ENCODE assay signal across 8 mouse cellular contexts in genomic region chr7:144582284-144582980, GRCm38 (mm10). TPM values are rescaled to one million over a fixed set of nuclear protein-coding genes. Genes with fewer than 3 reads are reported as not detected.
DNase-seq lines count a peak whose midpoint lies in the region; ATAC-seq and TF ChIP-seq lines count a peak whose summit lies in the region.

Gene Fadd, minus strand, starts transcription at chr7:144582463.

- H3K9ac ChIP-seq in hindbrain, embryonic 14.5 days: peak within 1 kb of the TSS; percentile 86

- CTCF ChIA-PET in Patski (lab: Charles Lee): interaction anchor here (0.7 to 1.5 kb wide), 8 partner anchors 14 to 217 kb away, joined by 3 to 4 read pairs (median 3); no protein-coding TSS in a partner anchor

- H3K27ac ChIP-seq in hindbrain, embryonic 14.5 days: peak within 1 kb of the TSS; percentile 89

- POLR2A ChIA-PET in Patski (lab: Charles Lee): interaction anchor here (0.6 to 1.7 kb wide), 7 partner anchors 14 to 113 kb away, joined by 3 to 5 read pairs (median 3); no protein-coding TSS in a partner anchor

- no peaks in the 10 kb centered on the region for H3K27me3 ChIP-seq in Patski
- H3K27me3 ChIP-seq in hindbrain, embryonic 14.5 days (ENCODE audit: control insufficient read depth, insufficient read depth, low read length): no peaks in the 10 kb centered on the region

- H3K4me2 ChIP-seq in hindbrain, embryonic 14.5 days (replicated peaks): peak within 1 kb of the TSS; percentile 61

- in situ Hi-C loops in Patski (cut with MboI; ENCODE audit: low pct_unique_long_range_greater_than_20kb): loop anchor here (5.0 kb wide), 4 partner anchors 60 to 360 kb away; partner anchors contain the start of genes Cttn and Fgf15

- H3K9me3 ChIP-seq in hindbrain, embryonic 14.5 days (ENCODE audit: control insufficient read depth, low read length): no peaks in the 10 kb centered on the region

- peaks cover 11% of the 10 kb centered on the region for H3K4me1 ChIP-seq in hindbrain, embryonic 14.5 days (replicated peaks; ENCODE audit: control insufficient read depth, insufficient read depth, low read length)

- 1% methylated on average over 34 of the region's 34 CpGs for WGBS in hindbrain, embryonic 14.5 days

- peak; percentile 52 for ATAC-seq in Patski
- peak; percentile 88 for ATAC-seq in hindbrain, embryonic 14.5 days (ENCODE audit: low FRiP score)

- H3K36me3 ChIP-seq in hindbrain, embryonic 14.5 days (replicated peaks; ENCODE audit: control insufficient read depth, insufficient read depth): peaks cover 18% of the 10 kb centered on the region

- TF ChIP-seq CTCF in Patski (IDR thresholded peaks at IDR 0.05): no peak

- DNase-seq in Patski (ENCODE audit: low read depth, low spot score): no peak
- peak; percentile 97 to 98 for DNase-seq in cerebellum, postnatal 14 days
- peak; percentile 89 to 93 for DNase-seq in frontal cortex, postnatal 25 days (ENCODE audit: low spot score in 2 of 2)
- DNase-seq in hindbrain, embryonic 14.5 days (ENCODE audit: low spot score): peak; percentile 98
- peak; percentile 91 to 92 for DNase-seq in layer of hippocampus, postnatal 36 days
- peak; percentile 98 for DNase-seq in lung, postnatal 36 days
- DNase-seq in retina, postnatal 1 day: peak; percentile 97
- peak; percentile 92 to 97 for DNase-seq in urinary bladder, adult 18-20 months (ENCODE audit: low spot score in 2 of 2)

- H3K4me3 ChIP-seq in hindbrain, embryonic 14.5 days (replicated peaks; ENCODE audit: low read length): peak within 1 kb of the TSS; percentile 89

RNA-seq across cellular contexts. Expression of gene Fadd, which starts in this region (rescaled TPM):
- 7.7 TPM for polyA plus RNA-seq in Patski (2021)
- polyA plus RNA-seq in hindbrain, embryonic 14.5 days (2014; fragmentation: Nextera tagmentation; extraction: Ambion mirVana): 4.6 and 5.4 TPM in 2 replicates
- total RNA-seq in layer of hippocampus, postnatal 36 days (2021): 1 to 10 TPM; 1.8 to 2.1 TPM
